Mouse (Mus musculus) left cerebral cortex, postnatal 25 days (tissue): ENCODE measurements around the gene Spink4. TPM values are rescaled to one million over a fixed set of nuclear protein-coding genes. Genes with fewer than 3 reads are reported as not detected.

Source experiments
- DNase-seq, 2 experiments: peaks; one replicate each; pipeline ENCODE4 v3.0.0; 2022; ENCODE audit warnings: low spot score in 2 of 2, mixed read lengths in 1 of 2
- intact Hi-C: fragments of 180-260 bp; cut with DNase I; formaldehyde crosslinking; loops from one replicate; pipeline ENCODE4 v1.15.1; 2025
- total RNA-seq, 2 experiments: library from RNA; stranded (reverse); gene quantifications; 2 replicates each; pipeline ENCODE4 v1.2.3; 2021

Spink4 gene
- not detected for total RNA-seq

- intact Hi-C loops = no loop called here
- no peak for DNase-seq
These were observed at the start of gene Spink4 for GRCm38 (mm10) chr4:40919785-40920184. Gene Spink4 (plus strand): TSS chr4:40920052.

- no peak for DNase-seq
- intact Hi-C loops = no loop called here
These were observed 49.6 kb upstream of the Spink4 start for GRCm38 (mm10) chr4:40870206-40870605.

DNA sequence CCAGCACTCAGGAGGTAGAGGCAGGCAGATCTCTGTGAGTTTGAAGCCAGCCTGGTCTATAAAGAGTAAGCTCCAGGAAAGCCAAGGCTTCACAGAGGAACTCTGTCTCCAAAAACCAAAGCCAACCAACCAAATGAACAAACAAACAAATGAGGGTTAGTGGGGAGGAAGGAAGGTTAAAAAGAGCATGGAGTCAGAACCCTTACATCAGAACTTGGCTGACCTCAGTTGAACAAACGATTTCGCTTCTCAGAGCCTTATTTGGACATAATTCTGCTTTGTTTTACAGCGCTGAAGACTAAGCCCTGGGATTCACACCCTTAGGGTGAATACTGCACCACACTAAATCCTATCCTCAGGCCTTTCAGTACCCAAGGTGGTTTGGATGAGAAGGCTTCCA lies 47.7 kb upstream of the Spink4 start:
- no peak for DNase-seq
- intact Hi-C loops = no loop called here

GRCm38 (mm10) chr4:40873320-40873719 lies 46.5 kb upstream of the Spink4 start:
- DNase-seq = no peak
- intact Hi-C loops = no loop called here

- intact Hi-C loops = no loop called here
- DNase-seq = peak in 1 of 2 experiments; percentile 62
These were observed 45.7 kb upstream of the Spink4 start for GRCm38 (mm10) chr4:40874151-40874600.

DNA sequence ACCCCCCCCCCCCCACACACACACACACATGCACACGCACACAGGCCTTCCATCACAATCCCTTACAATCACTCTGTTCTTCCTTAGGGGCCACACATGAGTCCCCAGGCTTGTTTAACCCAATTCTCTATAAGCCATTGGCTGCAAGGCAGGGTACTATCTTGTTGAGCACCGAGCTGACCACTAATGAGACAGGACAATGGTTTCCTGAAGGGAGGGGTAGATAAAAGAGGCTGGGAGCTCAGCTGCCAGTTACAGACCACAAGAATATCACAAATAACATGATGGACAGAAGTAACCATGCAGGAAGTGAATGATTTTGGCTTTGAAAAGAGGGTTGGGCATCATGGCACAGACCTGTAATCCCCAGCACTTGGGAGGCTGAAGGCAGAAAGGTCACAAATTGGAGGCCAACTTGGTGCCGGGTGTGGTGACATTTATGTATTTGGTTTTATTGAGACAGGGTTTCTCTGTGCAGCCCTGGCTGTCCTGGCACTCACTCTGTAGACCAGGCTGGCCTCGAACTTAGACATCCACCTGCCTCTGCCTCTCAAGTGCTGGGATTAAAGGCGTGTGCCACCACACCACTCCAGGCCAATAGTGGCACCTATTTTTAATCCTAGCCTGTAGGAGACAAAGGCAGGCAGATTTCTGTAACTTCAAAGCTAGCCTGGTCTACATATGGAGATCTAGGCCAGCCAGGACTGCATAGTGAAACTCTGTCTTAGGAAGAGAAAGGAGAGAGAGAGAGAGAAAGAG lies 44.9 kb upstream of the Spink4 start:
- intact Hi-C loops = no loop called here
- DNase-seq = no peak

DNA sequence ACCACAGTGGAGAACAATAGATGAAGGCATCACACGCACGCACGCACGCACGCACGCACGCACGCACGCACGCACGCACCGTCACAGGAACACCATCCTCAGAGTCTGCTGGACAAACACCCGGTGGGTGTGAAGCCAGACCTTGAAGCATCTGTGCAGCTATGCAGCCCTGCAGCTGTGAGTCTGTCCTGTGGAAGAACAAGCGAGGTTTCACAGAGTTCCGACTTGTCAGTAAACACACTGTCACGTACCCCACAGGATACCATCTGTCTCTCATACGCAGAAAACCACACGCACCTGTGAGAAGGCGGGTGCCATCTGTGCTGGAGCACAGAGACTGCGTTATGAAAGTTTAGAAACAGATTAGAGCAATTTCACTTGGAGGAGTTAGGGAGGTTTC lies 44.0 kb upstream of the Spink4 start:
- intact Hi-C loops = loop anchor here (1.0 kb wide), 2 partner anchors 8 to 153 kb away; no protein-coding TSS in a partner anchor

GRCm38 (mm10) chr4:40876814-40877371 lies 43.0 kb upstream of the Spink4 start:
- DNase-seq = no peak
- intact Hi-C loops = loop anchor here (1.0 kb wide), 2 partner anchors 7 to 152 kb away; no protein-coding TSS in a partner anchor

More for the DNA sequence above, 44.0 kb upstream of the Spink4 start:
- peak; percentile 76 to 95 for DNase-seq

DNA sequence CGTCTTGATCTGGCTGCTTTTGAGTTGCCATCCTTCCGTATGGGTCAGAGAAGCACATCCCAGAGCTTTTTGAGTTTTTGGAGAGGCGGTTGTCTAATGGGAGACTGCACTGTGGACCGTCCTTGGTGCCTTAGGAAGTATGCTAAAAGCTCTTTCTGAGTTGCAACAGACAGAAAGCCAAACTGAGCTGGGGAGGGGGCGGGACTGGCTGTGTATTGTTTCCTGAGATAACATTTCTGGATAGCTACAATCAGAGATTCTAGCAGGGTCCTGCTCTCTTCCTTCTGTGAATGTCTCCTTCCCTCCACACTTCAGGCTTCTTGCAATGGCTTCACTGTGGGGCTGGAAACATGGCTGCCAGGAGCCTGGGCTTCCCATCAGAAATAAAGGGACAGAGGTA lies 42.3 kb upstream of the Spink4 start:
- DNase-seq = no peak
- intact Hi-C loops = no loop called here

- intact Hi-C loops = no loop called here
- DNase-seq = peak in 1 of 2 experiments; percentile 28
These were observed 36.7 kb upstream of the Spink4 start for GRCm38 (mm10) chr4:40883200-40883599.

GRCm38 (mm10) chr4:40884282-40885165 lies 35.3 kb upstream of the Spink4 start:
- peak in 1 of 2 experiments; percentile 85 for DNase-seq
- intact Hi-C loops = loop anchor here (1.0 kb wide), 1 partner anchor 8 kb away; no protein-coding TSS in a partner anchor

GRCm38 (mm10) chr4:40885166-40885525 lies 34.7 kb upstream of the Spink4 start:
- intact Hi-C loops = no loop called here
- DNase-seq = peak in 1 of 2 experiments; percentile 84

GRCm38 (mm10) chr4:40885883-40886282 lies 34.0 kb upstream of the Spink4 start:
- no peak for DNase-seq
- intact Hi-C loops = no loop called here

- intact Hi-C loops = no loop called here
- DNase-seq = no peak
These were observed 31.0 kb upstream of the Spink4 start for GRCm38 (mm10) chr4:40888839-40889238.

- no peak for DNase-seq
- intact Hi-C loops = no loop called here
These were observed 30.6 kb upstream of the Spink4 start for GRCm38 (mm10) chr4:40889252-40889651.

DNA sequence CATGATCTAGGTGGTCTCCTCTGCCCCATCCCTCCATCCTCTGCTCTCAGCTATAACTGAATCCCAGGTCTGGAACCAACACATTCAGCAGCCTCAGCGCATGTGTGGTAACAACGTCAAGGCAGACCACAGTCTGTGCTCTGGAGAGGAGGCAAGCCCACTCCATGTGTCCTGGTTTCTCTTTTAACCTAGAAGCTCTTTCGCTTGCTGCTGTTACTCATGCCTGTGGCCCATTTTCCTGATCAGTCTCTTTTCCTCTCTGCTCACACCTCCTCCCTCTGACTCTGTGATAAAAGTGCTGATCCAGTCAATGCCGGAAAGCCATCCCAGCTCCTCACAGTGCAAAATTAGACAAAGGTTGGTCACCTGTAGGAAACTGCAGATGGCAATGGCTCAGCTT lies 29.9 kb upstream of the Spink4 start:
- DNase-seq = peak in 1 of 2 experiments; percentile 65
- intact Hi-C loops = no loop called here

- intact Hi-C loops = no loop called here
- no peak for DNase-seq
These were observed 28.6 kb upstream of the Spink4 start for GRCm38 (mm10) chr4:40891206-40891605.

DNA sequence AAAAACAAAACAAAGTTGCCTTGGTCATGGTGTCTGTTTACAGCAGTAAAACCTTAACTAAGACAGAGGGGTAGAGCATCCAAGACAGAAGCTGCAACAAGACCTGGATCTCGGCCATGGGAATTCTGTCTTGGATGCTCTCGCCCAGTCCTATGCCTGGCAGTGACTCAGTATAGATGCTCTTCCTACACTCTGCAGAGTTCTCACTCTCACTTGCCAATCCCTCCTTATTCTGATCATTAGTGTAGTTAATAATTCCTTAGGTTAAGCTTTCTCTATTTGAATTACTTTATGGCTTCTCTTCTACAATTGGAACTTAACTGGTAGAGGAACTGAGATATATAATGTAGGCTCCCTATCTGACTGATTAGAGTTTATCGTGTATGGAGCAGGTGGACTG lies 24.7 kb upstream of the Spink4 start:
- intact Hi-C loops = no loop called here
- DNase-seq = no peak

GRCm38 (mm10) chr4:40895646-40896045 lies 24.2 kb upstream of the Spink4 start:
- intact Hi-C loops = no loop called here
- DNase-seq = no peak

DNA sequence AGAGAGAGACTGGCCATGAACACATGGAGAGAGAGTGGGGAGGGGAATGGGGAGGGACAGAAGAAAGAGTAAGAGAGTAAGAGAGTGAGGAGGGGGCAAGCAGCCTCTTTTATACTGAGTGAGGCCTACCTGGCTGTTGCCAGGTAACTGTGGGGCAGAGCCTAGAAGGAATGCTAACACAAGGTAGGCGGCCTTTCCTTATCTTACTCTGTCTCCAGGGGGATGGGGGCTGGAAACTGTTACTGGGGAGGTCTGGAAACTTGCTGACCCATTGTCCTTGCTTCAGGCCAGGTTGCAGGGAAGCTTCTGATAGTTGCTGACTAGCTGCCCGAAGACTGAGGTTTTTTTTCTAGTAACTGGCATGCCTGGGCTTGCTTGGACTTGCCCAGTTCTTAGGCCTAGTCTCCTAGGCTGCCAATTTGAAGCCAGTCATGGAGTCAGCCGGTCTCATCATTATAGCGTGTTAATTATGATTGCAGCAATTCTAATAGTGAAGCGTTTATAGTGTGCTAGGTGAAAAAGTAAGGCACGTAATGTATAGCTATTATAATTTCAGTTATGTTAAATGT lies 21.3 kb upstream of the Spink4 start:
- intact Hi-C loops = no loop called here
- DNase-seq = no peak
